Mouse (Mus musculus) urinary bladder, postnatal 4 days (tissue): ENCODE results near the gene Fancm.
A peak's percentile ranks its signal among the peaks of the same experiment; 100 is the strongest.
"Not testable (repeated sequence)": the region's sequence is repeated elsewhere in the genome, so short reads cannot be mapped to it uniquely, and the experiment has no call there.

Experiments used
- DNase-seq, 2 experiments: peaks; one replicate each; pipeline ENCODE4 v3.0.0; 2021 to 2022; ENCODE audit warnings: low spot score in 2 of 2

The Fancm gene

DNA sequence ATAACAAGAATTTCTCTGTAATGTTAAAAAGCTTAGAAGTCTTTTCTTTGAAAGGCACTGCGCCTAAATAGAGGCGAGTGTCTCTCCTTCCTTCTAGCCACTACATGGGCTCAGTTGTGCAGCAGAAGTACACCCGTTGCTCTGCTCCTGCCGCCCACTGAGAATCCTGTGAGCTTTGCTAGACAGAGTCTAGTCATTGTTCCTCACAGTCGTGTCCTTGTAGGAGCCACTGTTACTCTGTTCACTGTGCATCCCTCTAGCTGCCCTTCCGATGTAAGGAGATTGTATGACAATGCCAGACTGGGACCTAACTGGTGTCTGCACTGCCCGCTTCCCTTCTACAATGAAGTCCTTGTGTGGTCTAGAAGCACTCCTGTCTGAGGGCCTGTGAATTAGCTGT lies 43.6 kb downstream of the Fancm start:
- no peak for DNase-seq

GRCm38 (mm10) chr12:65119451-65119850 lies 44.0 kb downstream of the Fancm start:
- no peak for DNase-seq

GRCm38 (mm10) chr12:65136121-65136520 lies 60.7 kb downstream of the Fancm start:
- not testable (repeated sequence) for DNase-seq

DNA sequence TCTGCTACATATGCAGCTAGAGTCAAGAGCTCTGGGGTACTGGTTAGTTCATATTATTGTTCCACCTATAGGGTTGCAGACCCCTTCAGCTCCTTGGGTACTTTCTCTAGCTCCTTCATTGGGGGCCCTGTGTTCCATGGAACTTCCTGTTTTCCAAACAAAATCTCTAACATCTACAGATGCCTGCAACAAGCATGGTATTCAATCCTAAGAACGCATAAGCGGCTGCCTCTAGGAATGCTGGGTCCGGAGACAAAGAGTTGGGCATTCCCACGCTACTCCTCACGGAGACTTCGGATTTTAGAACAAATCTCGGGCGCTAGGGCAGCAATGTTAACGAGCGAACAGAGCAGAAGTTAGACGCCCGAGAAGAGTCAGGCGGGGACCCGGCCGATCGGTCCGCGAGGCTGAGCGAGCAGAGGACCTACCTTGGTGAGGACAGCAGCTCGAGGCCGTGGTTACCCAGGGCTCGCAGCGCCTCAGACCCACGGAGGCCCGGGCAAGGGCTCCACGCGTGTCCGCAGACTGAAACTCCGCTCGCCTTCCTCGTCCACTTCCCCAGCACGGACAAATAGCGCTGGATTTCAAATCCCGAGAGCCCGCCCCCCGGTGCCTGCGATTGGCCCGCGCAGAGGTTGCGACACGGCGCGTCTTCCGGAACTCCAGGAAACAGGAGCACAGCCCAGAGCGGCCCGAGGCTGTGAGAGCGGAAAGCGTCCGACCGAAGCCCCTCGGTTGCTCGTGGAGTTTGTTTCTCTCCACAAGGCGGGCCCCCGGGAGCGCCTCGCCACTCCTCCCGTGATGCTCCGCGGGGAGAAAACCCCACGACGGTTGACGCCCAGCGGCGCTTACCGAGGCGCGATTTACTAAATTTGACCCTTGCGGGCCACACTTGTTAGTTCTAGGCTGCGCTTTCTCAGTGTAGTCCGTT lies 96.9 kb downstream of the Fancm start, which contains the start of gene Mis18bp1:
Gene Mis18bp1, minus strand, starts transcription at position 584 of the 931 bp plus-strand sequence.
- DNase-seq = peak; percentile 93 to 94

GRCm38 (mm10) chr12:65172959-65173358 lies 97.6 kb downstream of the Fancm start:
- DNase-seq = not testable (repeated sequence)

GRCm38 (mm10) chr12:65173736-65174135 lies 98.3 kb downstream of the Fancm start:
- DNase-seq = no peak
